Mouse (Mus musculus) MEL (cell line): Measurements from ENCODE around the gene Deup1. TPM values are rescaled to one million over a fixed set of nuclear protein-coding genes. Genes with fewer than 3 reads are reported as not detected.

Experiments
- DNase-seq: peaks from one replicate; pipeline ENCODE4 v3.0.0; 2011; ENCODE audit warnings: low read depth, low spot score
- H3K27ac ChIP-seq: 2 replicates; pipeline ENCODE4 v1.5.1; 2012; ENCODE audit warnings: low read depth, mild to moderate bottlenecking, control low read depth, low read length, moderate library complexity; ENCODE audit not compliant: control insufficient read depth
- H3K27me3 ChIP-seq, 2 experiments: fragments of 150-350 bp in 1 of 2; sonication (generic) in 1 of 2; 2 replicates each; pipeline ENCODE4 v1.6.1; 2012; ENCODE audit warnings: low read length in 2 of 2, mild to moderate bottlenecking in 2 of 2, improper control_type of control experiment in 1 of 2, moderate library complexity in 1 of 2; ENCODE audit not compliant: insufficient read depth in 2 of 2, control insufficient read depth in 1 of 2
- H3K36me3 ChIP-seq, 2 experiments: 2 replicates each; pipeline ENCODE4 v1.6.1; 2012 to 2014; ENCODE audit warnings: low read length in 2 of 2, improper control_type of control experiment in 1 of 2, inconsistent platforms in 1 of 2, mild to moderate bottlenecking in 1 of 2; ENCODE audit not compliant: insufficient read depth in 2 of 2, control insufficient read depth in 1 of 2
- H3K4me1 ChIP-seq, 2 experiments: fragments of 150-350 bp in 1 of 2; sonication (generic) in 1 of 2; 2 replicates each; pipeline ENCODE4 v1.6.1; 2012; ENCODE audit warnings: low read length in 2 of 2, improper control_type of control experiment in 1 of 2, mild to moderate bottlenecking in 1 of 2; ENCODE audit not compliant: insufficient read depth in 2 of 2, control insufficient read depth in 1 of 2
- H3K4me3 ChIP-seq, 2 experiments: fragments of 150-350 bp in 1 of 2; sonication (generic) in 1 of 2; 2 replicates each; pipeline ENCODE4 v1.5.1; 2012; ENCODE audit warnings: low read depth in 2 of 2, low read length in 2 of 2, mild to moderate bottlenecking in 2 of 2, moderate library complexity in 2 of 2, control low read depth in 1 of 2, improper control_type of control experiment in 1 of 2; ENCODE audit not compliant: control insufficient read depth in 1 of 2, insufficient read depth in 1 of 2
- H3K79me2 ChIP-seq: 2 replicates; pipeline ENCODE4 v1.6.1; 2012; ENCODE audit warnings: mild to moderate bottlenecking, low read length, moderate library complexity; ENCODE audit not compliant: control insufficient read depth, poor library complexity, insufficient read depth
- H3K9ac ChIP-seq: 2 replicates; pipeline ENCODE4 v1.6.1; 2012; ENCODE audit warnings: low read depth, mild to moderate bottlenecking, control low read depth, low read length, moderate library complexity; ENCODE audit not compliant: control insufficient read depth, poor library complexity, severe bottlenecking
- H3K9me3 ChIP-seq: fragments of 150-350 bp; sonication (generic); replicated peaks from 2 replicates; pipeline ENCODE4 v1.6.1; 2012; ENCODE audit warnings: mild to moderate bottlenecking, low read length, improper control_type of control experiment, moderate library complexity; ENCODE audit not compliant: insufficient read depth
- CHD1 ChIP-seq: IDR thresholded peaks from 2 replicates; pipeline ENCODE4 v1.6.1; 2012; ENCODE audit warnings: low read depth, mild to moderate bottlenecking, inconsistent platforms, low read length, improper control_type of control experiment
- E2F4 ChIP-seq: IDR thresholded peaks from 2 replicates; pipeline ENCODE4 v1.6.1; 2011; ENCODE audit warnings: low read depth, low read length, improper control_type of control experiment, borderline replicate concordance
- ETS1 ChIP-seq: IDR thresholded peaks from 2 replicates; pipeline ENCODE4 v1.6.1; 2012; ENCODE audit warnings: low read depth, mild to moderate bottlenecking, inconsistent platforms, low read length, improper control_type of control experiment, moderate library complexity
- GABPA ChIP-seq: IDR thresholded peaks from 2 replicates; pipeline ENCODE4 v1.6.1; 2012; ENCODE audit warnings: low read depth, mild to moderate bottlenecking, inconsistent platforms, low read length, improper control_type of control experiment, moderate library complexity
- HCFC1 ChIP-seq: IDR thresholded peaks from 2 replicates; pipeline ENCODE4 v1.6.1; 2012; ENCODE audit warnings: low read depth, mild to moderate bottlenecking, inconsistent platforms, low read length, improper control_type of control experiment, moderate library complexity
- MAX ChIP-seq: IDR thresholded peaks from 2 replicates; pipeline ENCODE4 v1.6.1; 2011; ENCODE audit warnings: low read length, improper control_type of control experiment
- MXI1 ChIP-seq: IDR thresholded peaks from 2 replicates; pipeline ENCODE4 v1.6.1; 2011; ENCODE audit warnings: mild to moderate bottlenecking, low read depth, low read length, improper control_type of control experiment
- NELFE ChIP-seq: IDR thresholded peaks from 2 replicates; pipeline ENCODE4 v1.6.1; 2011; ENCODE audit warnings: low read depth, low read length, improper control_type of control experiment
- NRF1 ChIP-seq: IDR thresholded peaks from 2 replicates; pipeline ENCODE4 v1.6.1; 2014; ENCODE audit warnings: low read depth, mild to moderate bottlenecking, inconsistent platforms, low read length, improper control_type of control experiment, moderate library complexity; ENCODE audit not compliant: poor library complexity, insufficient read depth, severe bottlenecking
- POLR2A ChIP-seq, 2 experiments: IDR thresholded peaks; 2 replicates each; pipeline ENCODE4 v1.6.1; 2011 to 2012; ENCODE audit warnings: low read length in 2 of 2, mild to moderate bottlenecking in 2 of 2, control low read depth in 1 of 2, improper control_type of control experiment in 1 of 2, low read depth in 1 of 2, moderate library complexity in 1 of 2; ENCODE audit not compliant: control insufficient read depth in 1 of 2, insufficient read depth in 1 of 2, poor library complexity in 1 of 2
- POLR2AphosphoS2 ChIP-seq: IDR thresholded peaks from 2 replicates; pipeline ENCODE4 v1.6.1; 2011; ENCODE audit warnings: low read length, improper control_type of control experiment
- POLR2AphosphoS5 ChIP-seq: IDR thresholded peaks from 2 replicates; pipeline ENCODE4 v1.6.1; 2012; ENCODE audit warnings: low read depth, borderline replicate concordance, mild to moderate bottlenecking, inconsistent platforms, low read length, moderate library complexity, mixed read lengths
- RAD21 ChIP-seq: IDR thresholded peaks from 2 replicates; pipeline ENCODE4 v1.6.1; 2011; ENCODE audit warnings: mild to moderate bottlenecking, low read depth, low read length, improper control_type of control experiment
- TAL1 ChIP-seq: IDR thresholded peaks from 2 replicates; pipeline ENCODE4 v1.6.1; 2012; ENCODE audit warnings: mild to moderate bottlenecking, inconsistent platforms, low read length, moderate library complexity, mixed read lengths
- USF2 ChIP-seq, 2 experiments: IDR thresholded peaks; 2 replicates each; pipeline ENCODE4 v1.6.1; 2011 to 2012; ENCODE audit warnings: improper control_type of control experiment in 2 of 2, low read length in 2 of 2, borderline replicate concordance in 1 of 2, inconsistent platforms in 1 of 2, low read depth in 1 of 2, mild to moderate bottlenecking in 1 of 2; ENCODE audit not compliant: insufficient read depth in 1 of 2
- ZMIZ1 ChIP-seq: IDR thresholded peaks from 2 replicates; pipeline ENCODE4 v1.6.1; 2012; ENCODE audit warnings: low read depth, mild to moderate bottlenecking, inconsistent platforms, low read length, improper control_type of control experiment, moderate library complexity
- ZNF384 ChIP-seq: IDR thresholded peaks from 2 replicates; pipeline ENCODE4 v1.6.1; 2012; ENCODE audit warnings: low read depth, mild to moderate bottlenecking, inconsistent platforms, low read length, improper control_type of control experiment
- polyA plus RNA-seq, 2 experiments: library from polyadenylated mRNA; stranded (reverse) in 1 of 2; unstranded in 1 of 2; fragments of >175 nt in 1 of 2; fragments of >200 nt in 1 of 2; gene quantifications; 2 replicates each; pipeline versions ENCODE4 v1.2.1 to v1.2.4; 2012; ENCODE audit warnings: low replicate concordance in 2 of 2, low read depth in 1 of 2; ENCODE audit not compliant: insufficient read length in 2 of 2, insufficient read depth in 1 of 2, missing spikeins in 1 of 2
- total RNA-seq: library from RNA; depleted of rRNA; stranded (reverse); fragments of 300-350 nt; gene quantifications from 2 replicates; pipeline ENCODE4 v1.2.3, GENCODE M21; 2012

Deup1 gene
- total and polyA plus RNA-seq, 3 experiments = not detected

DNA sequence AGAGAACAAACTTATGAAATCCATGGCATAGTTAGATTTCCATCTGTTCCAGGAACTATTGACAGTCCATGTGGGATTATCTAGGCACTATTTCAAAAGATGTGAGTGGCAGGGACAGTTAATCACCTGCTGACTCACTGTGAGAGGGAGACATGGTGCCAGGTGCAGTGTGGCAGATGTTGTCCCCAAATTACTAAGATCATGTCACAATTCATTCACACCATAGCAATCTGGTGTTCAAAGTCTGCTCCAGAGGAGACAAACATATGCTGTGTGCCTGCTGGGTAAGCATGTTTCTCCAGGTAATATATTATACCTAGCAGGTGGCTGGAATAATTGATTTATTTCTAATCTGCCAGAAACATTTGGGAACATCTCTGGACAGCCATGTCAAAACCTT lies 25.3 kb upstream of the Deup1 start:
- no peak for DNase-seq
- Histone ChIP-seq H3K36me3 (no peaks in the 10 kb centered on the region), H3K79me2 (no peaks in the 10 kb centered on the region), H3K4me1 (no peaks in the 10 kb centered on the region), H3K9ac (no peak overlapping the region), H3K9me3 (no peaks in the 10 kb centered on the region; the same call in 1 of the 2 replicates), H3K27ac (no peak overlapping the region), H3K27me3 (no peaks in the 10 kb centered on the region), H3K4me3 (no peak overlapping the region)
- no peak for TF ChIP-seq RAD21
- TF ChIP-seq MXI1 = no peak
- TF ChIP-seq GABPA = no peak
- TF ChIP-seq USF2 (IDR thresholded peaks at IDR 0.05; ENCODE audit: borderline replicate concordance in 1 of 2, insufficient read depth in 1 of 2, low read depth in 1 of 2, low read length in 2 of 2) = no peak
- TF ChIP-seq ETS1 = no peak
- no peak for TF ChIP-seq MAX
- no peak for TF ChIP-seq POLR2A (IDR thresholded peaks at IDR 0.05; ENCODE audit: control insufficient read depth in 1 of 2, insufficient read depth in 1 of 2, low read depth in 1 of 2, low read length in 2 of 2, poor library complexity in 1 of 2)
- no peak for TF ChIP-seq ZNF384
- no peak for TF ChIP-seq E2F4
- TF ChIP-seq ZMIZ1 = no peak
- TF ChIP-seq TAL1 = no peak
- no peak for TF ChIP-seq NRF1
- TF ChIP-seq HCFC1 = no peak
- no peak for TF ChIP-seq POLR2AphosphoS2
- TF ChIP-seq, all 39 proteins: peak for 0

DNA sequence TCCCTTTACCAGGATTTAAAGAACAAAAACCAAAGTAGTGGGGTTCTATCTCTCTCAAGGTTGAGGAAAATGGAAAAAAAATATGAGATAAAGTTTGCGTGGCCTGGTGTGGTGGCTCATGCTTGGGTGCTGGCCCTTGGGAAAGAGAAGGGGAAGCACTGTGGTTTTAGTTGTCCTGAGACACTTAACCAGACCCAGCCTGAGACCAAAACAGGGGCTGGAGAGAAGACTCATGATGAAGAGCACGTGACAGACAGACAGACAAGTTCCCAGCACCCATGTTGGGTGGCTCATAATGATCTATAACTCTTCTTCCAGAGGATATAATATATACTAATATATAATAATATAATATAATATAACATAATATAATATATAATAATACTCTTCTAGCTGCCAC lies 22.2 kb upstream of the Deup1 start:
- no peak overlapping the region for H3K27ac ChIP-seq
- H3K27me3 ChIP-seq = no peaks in the 10 kb centered on the region
- DNase-seq = no peak
- H3K9me3 ChIP-seq = no peaks in the 10 kb centered on the region
- H3K36me3 ChIP-seq = no peaks in the 10 kb centered on the region
- H3K4me1 ChIP-seq = no peaks in the 10 kb centered on the region
- TF ChIP-seq E2F4 = no peak
- no peak for TF ChIP-seq POLR2AphosphoS5
- TF ChIP-seq NRF1 = no peak
- TF ChIP-seq CHD1 = no peak
- TF ChIP-seq NELFE = no peak
- H3K9ac ChIP-seq = no peak overlapping the region
- no peak overlapping the region for H3K4me3 ChIP-seq
- no peaks in the 10 kb centered on the region for H3K79me2 ChIP-seq
